In the genomic region with DNA sequence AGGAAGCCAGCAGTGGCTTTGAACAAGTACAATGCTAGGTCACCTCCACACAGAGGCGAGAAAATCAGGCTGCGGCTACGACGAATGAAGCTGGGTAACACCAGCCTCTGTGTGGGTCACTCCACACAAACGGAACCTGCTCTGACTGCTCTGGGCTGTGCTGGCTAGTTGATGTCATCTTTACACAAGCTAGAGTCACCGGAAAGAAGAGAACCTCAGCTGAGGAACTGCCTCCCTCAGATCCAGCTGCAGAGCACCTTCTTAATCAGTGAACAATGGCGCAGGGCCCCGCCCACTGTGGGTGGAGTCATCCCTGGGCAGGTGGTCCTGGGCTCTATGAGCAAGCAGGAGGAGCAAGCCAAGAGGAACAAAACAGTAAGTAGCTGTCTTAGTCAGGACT, we compare ENCODE assay signal across 15 mouse cellular contexts. TPM values are rescaled to one million over a fixed set of nuclear protein-coding genes. Genes with fewer than 3 reads are reported as not detected.
DNase-seq lines count a peak whose midpoint lies in the region; ATAC-seq and TF ChIP-seq lines count a peak whose summit lies in the region.
"Had no signal": no experiment of that assay in that cellular context is flagged by ENCODE, and none has a peak within 500 bp of the region (broad histone marks: within the 10 kb centered on the region; RNA-seq: fewer than 3 reads in every experiment).

No protein-coding gene starts in this region.

- H3K27ac ChIP-seq in heart, postnatal 0 days (ENCODE audit: low read depth) = no peak overlapping the region
- H3K27ac ChIP-seq in heart, embryonic 10.5 days = no peak overlapping the region
- no peak overlapping the region for H3K27ac ChIP-seq in ES-E14 (ENCODE audit: insufficient read depth, low read depth, low read length, poor library complexity, severe bottlenecking)
- H3K27ac ChIP-seq in liver, embryonic 15.5 days (replicated peaks) = peak overlapping the region; percentile 19; the same call in 1 of the 2 replicates
- H3K27ac ChIP-seq in thymus, adult 2 months (ENCODE audit: control insufficient read depth, insufficient read depth, low read length) = peak overlapping the region; percentile 88
- H3K27ac ChIP-seq in kidney, adult 2 months (ENCODE audit: insufficient read depth, low read depth, low read length) = no peak overlapping the region
- H3K27ac ChIP-seq: embryonic facial prominence, embryonic 13.5 days; kidney, postnatal 0 days; neural tube, embryonic 13.5 days had no signal

- TF ChIP-seq POLR2A in thymus, adult 2 months (IDR thresholded peaks at IDR 0.05; ENCODE audit: control insufficient read depth, extremely low read depth, insufficient read depth, low read length, poor library complexity) = peak; percentile 25; the same call in 1 of the 2 replicates
- no peak for TF ChIP-seq POLR2A in kidney, adult 2 months (IDR thresholded peaks at IDR 0.05; ENCODE audit: low read depth, low read length)

- no peak for DNase-seq in heart, postnatal 0 days (ENCODE audit: low spot score)
- no peak for DNase-seq in heart, embryonic 10.5 days (ENCODE audit: low spot score)
- DNase-seq in ES-E14 (ENCODE audit: low read depth, low spot score) = peak; percentile 83
- DNase-seq in thymus, adult 2 months = peak; percentile 79
- no peak for DNase-seq in Muller cell, postnatal 12 days (ENCODE audit: inconsistent ontology term)
- no peak for DNase-seq in right cerebral cortex, postnatal 10 days (ENCODE audit: low spot score in 2 of 2)
- DNase-seq in kidney, adult 2 months = no peak
- DNase-seq: adrenal gland, adult 2 months; cerebellum, adult 18-20 months; heart, postnatal 14 days; left cerebral cortex, postnatal 4 days had no signal

- peaks cover 17% of the 10 kb centered on the region for H3K36me3 ChIP-seq in heart, postnatal 0 days (replicated peaks; ENCODE audit: control insufficient read depth, insufficient read depth, low read length)
- peaks cover 31% of the 10 kb centered on the region for H3K36me3 ChIP-seq in heart, embryonic 10.5 days
- peaks cover 18% of the 10 kb centered on the region for H3K36me3 ChIP-seq in ES-E14 (ENCODE audit: control insufficient read depth, insufficient read depth, low read length, poor library complexity, severe bottlenecking)
- no peaks in the 10 kb centered on the region for H3K36me3 ChIP-seq in liver, embryonic 15.5 days (replicated peaks)
- H3K36me3 ChIP-seq in thymus, adult 2 months (ENCODE audit: control insufficient read depth, insufficient read depth, low read length) = no peaks in the 10 kb centered on the region
- no peaks in the 10 kb centered on the region for H3K36me3 ChIP-seq in kidney, adult 2 months (ENCODE audit: control insufficient read depth, insufficient read depth, low read length)

- in situ Hi-C loops in ES-E14 (cut with MboI; ENCODE audit: low sequenced_read_pairs in 2 of 2, unreplicated experiment in 2 of 2) = no loop called here

- no peaks in the 10 kb centered on the region for H3K27me3 ChIP-seq in heart, postnatal 0 days (ENCODE audit: control insufficient read depth, insufficient read depth, low read length)
- no peaks in the 10 kb centered on the region for H3K27me3 ChIP-seq in heart, embryonic 10.5 days (ENCODE audit: insufficient read depth, poor library complexity, severe bottlenecking)
- no peaks in the 10 kb centered on the region for H3K27me3 ChIP-seq in liver, embryonic 15.5 days
- H3K27me3 ChIP-seq in thymus, adult 2 months (ENCODE audit: control insufficient read depth, insufficient read depth, low read length) = no peaks in the 10 kb centered on the region
- H3K27me3 ChIP-seq in kidney, adult 2 months (replicated peaks; ENCODE audit: control insufficient read depth, insufficient read depth, low read length) = no peaks in the 10 kb centered on the region
- H3K27me3 ChIP-seq: embryonic facial prominence, embryonic 13.5 days; neural tube, embryonic 13.5 days had no signal

- TF ChIP-seq EP300 in heart, postnatal 0 days (IDR thresholded peaks at IDR 0.05; ENCODE audit: low read depth) = no peak

- H3K4me1 ChIP-seq in heart, postnatal 0 days (ENCODE audit: control insufficient read depth, insufficient read depth) = no peaks in the 10 kb centered on the region
- H3K4me1 ChIP-seq in heart, embryonic 10.5 days = peaks cover 16% of the 10 kb centered on the region
- H3K4me1 ChIP-seq in ES-E14 (ENCODE audit: control insufficient read depth in 2 of 2, insufficient read depth in 2 of 2, low read length in 2 of 2, poor library complexity in 1 of 2) = peaks cover 3 to 14% of the 10 kb centered on the region in 2 experiments; a peak in 1 of 4 replicates
- H3K4me1 ChIP-seq in liver, embryonic 15.5 days (replicated peaks) = peaks cover 3% of the 10 kb centered on the region; the same call in 1 of the 2 replicates
- H3K4me1 ChIP-seq in thymus, adult 2 months (replicated peaks; ENCODE audit: control insufficient read depth, insufficient read depth, low read length) = peaks cover 25% of the 10 kb centered on the region
- H3K4me1 ChIP-seq in kidney, adult 2 months (ENCODE audit: control insufficient read depth, insufficient read depth, low read length) = no peaks in the 10 kb centered on the region
- H3K4me1 ChIP-seq: neural tube, embryonic 13.5 days had no signal

- no peak for TF ChIP-seq CTCF in heart, postnatal 0 days (IDR thresholded peaks at IDR 0.05; ENCODE audit: low read depth)
- no peak for TF ChIP-seq CTCF in thymus, adult 2 months (IDR thresholded peaks at IDR 0.05; ENCODE audit: borderline replicate concordance, control insufficient read depth, extremely low read depth, insufficient read depth, low read length, poor library complexity)
- TF ChIP-seq CTCF in kidney, adult 2 months (conservative IDR thresholded peaks at IDR 0.05; ENCODE audit: insufficient read depth, insufficient read length, low read depth, low read length) = no peak

- peak overlapping the region; percentile 18; the same call in 1 of the 2 replicates for H3K4me3 ChIP-seq in heart, postnatal 0 days (ENCODE audit: low read depth, low read length)
- H3K4me3 ChIP-seq in heart, embryonic 10.5 days = no peak overlapping the region
- no peak overlapping the region for H3K4me3 ChIP-seq in ES-E14 (ENCODE audit: insufficient read depth in 1 of 2, low read depth in 1 of 2, low read length in 2 of 2, poor library complexity in 1 of 2, severe bottlenecking in 1 of 2)
- no peak overlapping the region for H3K4me3 ChIP-seq in liver, embryonic 15.5 days (replicated peaks)
- peak overlapping the region; percentile 59 for H3K4me3 ChIP-seq in thymus, adult 2 months (ENCODE audit: control insufficient read depth, insufficient read depth, low read length)
- no peak overlapping the region for H3K4me3 ChIP-seq in kidney, adult 2 months (ENCODE audit: insufficient read depth, low read depth, low read length)
- H3K4me3 ChIP-seq: embryonic facial prominence, embryonic 13.5 days; neural tube, embryonic 13.5 days had no signal

- no peak overlapping the region for H3K9ac ChIP-seq in heart, postnatal 0 days (replicated peaks; ENCODE audit: low read depth, low read length)
- no peak overlapping the region for H3K9ac ChIP-seq in ES-E14 (ENCODE audit: insufficient read depth, low read depth, low read length, poor library complexity, severe bottlenecking)
- H3K9ac ChIP-seq in liver, embryonic 15.5 days = no peak overlapping the region
- H3K9ac ChIP-seq: embryonic facial prominence, embryonic 13.5 days; neural tube, embryonic 13.5 days had no signal

- 78% methylated on average over 8 of the region's 8 CpGs for WGBS in heart, postnatal 0 days
- WGBS in heart, embryonic 10.5 days = 73% methylated on average over 8 of the region's 8 CpGs
- WGBS in liver, embryonic 15.5 days (ENCODE audit: insufficient replicate concordance) = 38% methylated on average over 8 of the region's 8 CpGs
- 8% methylated on average over 8 of the region's 8 CpGs for WGBS in thymus, adult 2 months
- WGBS in kidney, adult 2 months = 83% methylated on average over 8 of the region's 8 CpGs

- no peaks in the 10 kb centered on the region for H3K9me3 ChIP-seq in heart, postnatal 0 days (replicated peaks; ENCODE audit: control insufficient read depth, low read length)
- no peaks in the 10 kb centered on the region for H3K9me3 ChIP-seq in heart, embryonic 10.5 days
- no peaks in the 10 kb centered on the region for H3K9me3 ChIP-seq in ES-E14 (ENCODE audit: control insufficient read depth, insufficient read depth, low read depth, low read length)
- H3K9me3 ChIP-seq in liver, embryonic 15.5 days (replicated peaks) = no peaks in the 10 kb centered on the region
- H3K9me3 ChIP-seq: embryonic facial prominence, embryonic 13.5 days; neural tube, embryonic 13.5 days had no signal

- H3K4me2 ChIP-seq in heart, postnatal 0 days (ENCODE audit: low read depth, low read length) = peak overlapping the region; percentile 33; the same call in 1 of the 2 replicates
- H3K4me2 ChIP-seq in liver, embryonic 15.5 days = peak overlapping the region; percentile 32
- H3K4me2 ChIP-seq: embryonic facial prominence, embryonic 13.5 days; neural tube, embryonic 13.5 days had no signal

- no peak for ATAC-seq in heart, postnatal 0 days (ENCODE audit: insufficient read depth, low read depth)
- ATAC-seq in liver, embryonic 15.5 days (ENCODE audit: insufficient read depth) = no peak

RNA-seq across cellular contexts. Expression of gene Setd4, which starts 17.5 kb away (rescaled TPM):
- 3.2 and 5.3 TPM in 2 replicates for total RNA-seq in heart, postnatal 0 days (2014; rRNA removed; ENCODE audit: low replicate concordance)
- 3.7 TPM in 2 replicates for polyA plus RNA-seq in heart, postnatal 0 days (2015; fragmentation: Nextera tagmentation; extraction: Ambion mirVana)
- 8.1 and 12.1 TPM in 2 replicates for polyA plus RNA-seq in heart, embryonic 10.5 days (2016; fragmentation: Nextera tagmentation; extraction: Ambion mirVana)
- 27.5 and 44.1 TPM in 2 replicates for total RNA-seq in ES-E14 (2012; rRNA removed)
- 4.1 and 4.3 TPM in 2 replicates for polyA plus RNA-seq in liver, embryonic 15.5 days (2015; fragmentation: Nextera tagmentation; extraction: Ambion mirVana)
- 39.2 and 39.7 TPM in 2 replicates for polyA plus RNA-seq in thymus, adult 2 months (2012; rRNA removed)
- polyA plus RNA-seq in kidney, adult 2 months (2012; rRNA removed) = 6.8 and 8.2 TPM in 2 replicates

RNA-seq across cellular contexts. Expression of gene Cbr1, which starts 19.3 kb away (rescaled TPM):
- 17.2 and 55.5 TPM in 2 replicates for total RNA-seq in heart, postnatal 0 days (2014; rRNA removed; ENCODE audit: low replicate concordance)
- 54.5 and 56.1 TPM in 2 replicates for polyA plus RNA-seq in heart, postnatal 0 days (2015; fragmentation: Nextera tagmentation; extraction: Ambion mirVana)
- polyA plus RNA-seq in heart, embryonic 10.5 days (2016; fragmentation: Nextera tagmentation; extraction: Ambion mirVana) = 51.5 and 71.7 TPM in 2 replicates
- 32.9 and 35.3 TPM in 2 replicates for total RNA-seq in ES-E14 (2012; rRNA removed)
- polyA plus RNA-seq in liver, embryonic 15.5 days (2015; fragmentation: Nextera tagmentation; extraction: Ambion mirVana) = 21.0 and 21.1 TPM in 2 replicates
- polyA plus RNA-seq in thymus, adult 2 months (2012; rRNA removed) = 88.0 and 92.0 TPM in 2 replicates
- 691 and 847 TPM in 2 replicates for polyA plus RNA-seq in kidney, adult 2 months (2012; rRNA removed)

RNA-seq across cellular contexts. Expression of gene Gm5678, which starts 41.5 kb away (rescaled TPM):
- not detected in 2 replicates for total RNA-seq in heart, postnatal 0 days (2014; rRNA removed; ENCODE audit: low replicate concordance)
- polyA plus RNA-seq in heart, postnatal 0 days (2015; fragmentation: Nextera tagmentation; extraction: Ambion mirVana) = not detected in 2 replicates
- not detected in 2 replicates for polyA plus RNA-seq in heart, embryonic 10.5 days (2016; fragmentation: Nextera tagmentation; extraction: Ambion mirVana)
- not detected in 2 replicates for total RNA-seq in ES-E14 (2012; rRNA removed)
- polyA plus RNA-seq in liver, embryonic 15.5 days (2015; fragmentation: Nextera tagmentation; extraction: Ambion mirVana) = not detected in 2 replicates
- polyA plus RNA-seq in thymus, adult 2 months (2012; rRNA removed) = 0.14 TPM in 1 of 2 replicates, not detected in the other
- polyA plus RNA-seq in kidney, adult 2 months (2012; rRNA removed) = not detected in 2 replicates
- polyA plus RNA-seq: adrenal gland, adult 2 months; embryonic facial prominence, embryonic 13.5 days; kidney, postnatal 0 days; neural tube, embryonic 13.5 days had no signal

Comparison
In these comparisons a context has a peak if more than half of its experiments do, and no peak if none do; other contexts are left out.
1. H3K4me3 ChIP-seq: peak in heart, postnatal 0 days (single experiment) and thymus, adult 2 months (single experiment); none in heart, embryonic 10.5 days (single experiment), ES-E14 (0 of 2), liver, embryonic 15.5 days (single experiment) and kidney, adult 2 months (single experiment).
2. DNase-seq: peak in ES-E14 (single experiment) and thymus, adult 2 months (single experiment); none in heart, postnatal 0 days (single experiment), heart, embryonic 10.5 days (single experiment), Muller cell, postnatal 12 days (single experiment), right cerebral cortex, postnatal 10 days (0 of 2) and kidney, adult 2 months (single experiment).
3. H3K27ac ChIP-seq: peak in liver, embryonic 15.5 days (single experiment) and thymus, adult 2 months (single experiment); none in heart, postnatal 0 days (single experiment), heart, embryonic 10.5 days (single experiment), ES-E14 (single experiment) and kidney, adult 2 months (single experiment).